Mouse (Mus musculus): Measurements from ENCODE around the gene Eomes. TPM values are rescaled to one million over a fixed set of nuclear protein-coding genes. Genes with fewer than 3 reads are reported as not detected.
A peak's percentile ranks its signal among the peaks of the same experiment; 100 is the strongest.

Gene Eomes
- polyA plus RNA-seq, 1 experiment from 2014 or later = 0.42 TPM

- WGBS = 77% methylated on average over 6 of the region's 6 CpGs
- Histone ChIP-seq H3K27me3 (ENCODE audit: control insufficient read depth, insufficient read depth, low read length) (no peaks in the 10 kb centered on the region), H3K4me2 (ENCODE audit: low read depth, low read length) (no peak overlapping the region), H3K27ac (replicated peaks; ENCODE audit: low read depth, low read length) (no peak overlapping the region), H3K4me1 (ENCODE audit: control insufficient read depth, insufficient read depth, low read length) (no peaks in the 10 kb centered on the region), H3K36me3 (replicated peaks; ENCODE audit: control insufficient read depth, insufficient read depth, low read depth, low read length) (no peaks in the 10 kb centered on the region), H3K9ac (replicated peaks; ENCODE audit: low read length) (no peak overlapping the region), H3K9me3 (replicated peaks; ENCODE audit: control insufficient read depth, low read length) (no peaks in the 10 kb centered on the region), H3K4me3 (ENCODE audit: low read depth, low read length) (no peak overlapping the region)
- DNase-seq (ENCODE audit: low spot score) (no peak), ATAC-seq (replicated peaks; ENCODE audit: insufficient number of reproducible peaks, low FRiP score, low TSS enrichment, low read depth) (no peak)
These were observed 23.0 kb downstream of the Eomes start for GRCm38 (mm10) chr9:118500963-118501362.

DNA sequence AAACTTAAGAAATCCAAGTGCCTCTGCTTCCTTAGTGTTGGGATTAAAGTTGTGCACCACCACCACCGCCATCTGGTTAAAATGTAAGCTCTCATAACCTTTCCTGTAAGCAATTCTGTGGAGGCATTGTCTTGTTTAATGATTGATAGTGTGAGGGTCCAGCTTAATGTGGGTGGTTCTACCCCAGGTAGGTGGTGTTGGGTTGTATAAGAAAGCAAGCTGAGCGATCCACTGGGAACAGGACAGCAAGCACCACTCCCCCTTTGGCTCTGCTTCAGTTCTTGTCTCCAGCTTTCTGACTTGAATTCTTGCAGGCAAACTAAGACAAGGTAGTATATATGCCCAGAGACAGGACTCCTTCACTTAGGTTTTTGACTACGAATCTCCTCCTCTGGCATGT lies 26.6 kb downstream of the Eomes start:
- Histone ChIP-seq H3K4me3 (ENCODE audit: low read depth, low read length) (no peak overlapping the region), H3K9me3 (replicated peaks; ENCODE audit: control insufficient read depth, low read length) (no peaks in the 10 kb centered on the region), H3K36me3 (replicated peaks; ENCODE audit: control insufficient read depth, insufficient read depth, low read depth, low read length) (no peaks in the 10 kb centered on the region), H3K9ac (replicated peaks; ENCODE audit: low read length) (no peak overlapping the region), H3K4me2 (ENCODE audit: low read depth, low read length) (no peak overlapping the region), H3K27ac (replicated peaks; ENCODE audit: low read depth, low read length) (no peak overlapping the region), H3K4me1 (ENCODE audit: control insufficient read depth, insufficient read depth, low read length) (no peaks in the 10 kb centered on the region), H3K27me3 (ENCODE audit: control insufficient read depth, insufficient read depth, low read length) (no peaks in the 10 kb centered on the region)
- ATAC-seq (replicated peaks; ENCODE audit: insufficient number of reproducible peaks, low FRiP score, low TSS enrichment, low read depth) = no peak
- WGBS = 88% methylated on average over 3 of the region's 3 CpGs
- DNase-seq (ENCODE audit: low spot score) = no peak

GRCm38 (mm10) chr9:118506020-118506403 lies 28.0 kb downstream of the Eomes start, which contains the start of gene Golga4:
Golga4 (plus strand) TSS chr9:118506267.
- H3K9ac ChIP-seq (replicated peaks; ENCODE audit: low read length) = peak within 1 kb of the TSS; percentile 91
- H3K9me3 ChIP-seq (replicated peaks; ENCODE audit: control insufficient read depth, low read length) = no peaks in the 10 kb centered on the region
- H3K36me3 ChIP-seq (replicated peaks; ENCODE audit: control insufficient read depth, insufficient read depth, low read depth, low read length) = no peaks in the 10 kb centered on the region
- no peaks in the 10 kb centered on the region for H3K4me1 ChIP-seq (ENCODE audit: control insufficient read depth, insufficient read depth, low read length)
- H3K4me3 ChIP-seq (ENCODE audit: low read depth, low read length) = peak within 1 kb of the TSS; percentile 89
- H3K27me3 ChIP-seq (ENCODE audit: control insufficient read depth, insufficient read depth, low read length) = no peaks in the 10 kb centered on the region
- ATAC-seq (replicated peaks; ENCODE audit: insufficient number of reproducible peaks, low FRiP score, low TSS enrichment, low read depth) (peak; percentile 91), DNase-seq (ENCODE audit: low spot score) (peak; percentile 92)
- H3K27ac ChIP-seq (replicated peaks; ENCODE audit: low read depth, low read length) = 0 out of 2 replicates have a peak within 1 kb of the TSS, but pooled peaks have one; percentile 44
- WGBS = under 1% methylated on average over 33 of the region's 43 CpGs
- peak within 1 kb of the TSS; percentile 93 for H3K4me2 ChIP-seq (ENCODE audit: low read depth, low read length)

GRCm38 (mm10) chr9:118506404-118507231 lies 28.6 kb downstream of the Eomes start:
- peak overlapping the region; percentile 93 for H3K4me2 ChIP-seq (ENCODE audit: low read depth, low read length)
- peak overlapping the region; percentile 89 for H3K4me3 ChIP-seq (ENCODE audit: low read depth, low read length)
- no peaks in the 10 kb centered on the region for H3K36me3 ChIP-seq (replicated peaks; ENCODE audit: control insufficient read depth, insufficient read depth, low read depth, low read length)
- 0 out of 2 replicates have a peak overlapping the region, but pooled peaks have one; percentile 44 for H3K27ac ChIP-seq (replicated peaks; ENCODE audit: low read depth, low read length)
- ATAC-seq (replicated peaks; ENCODE audit: insufficient number of reproducible peaks, low FRiP score, low TSS enrichment, low read depth) (peak; percentile 63), DNase-seq (ENCODE audit: low spot score) (peak; percentile 27)
- WGBS = under 1% methylated on average over 44 of the region's 57 CpGs
- peak overlapping the region; percentile 91 for H3K9ac ChIP-seq (replicated peaks; ENCODE audit: low read length)
- H3K9me3 ChIP-seq (replicated peaks; ENCODE audit: control insufficient read depth, low read length) = no peaks in the 10 kb centered on the region
- no peaks in the 10 kb centered on the region for H3K4me1 ChIP-seq (ENCODE audit: control insufficient read depth, insufficient read depth, low read length)
- no peaks in the 10 kb centered on the region for H3K27me3 ChIP-seq (ENCODE audit: control insufficient read depth, insufficient read depth, low read length)

DNA sequence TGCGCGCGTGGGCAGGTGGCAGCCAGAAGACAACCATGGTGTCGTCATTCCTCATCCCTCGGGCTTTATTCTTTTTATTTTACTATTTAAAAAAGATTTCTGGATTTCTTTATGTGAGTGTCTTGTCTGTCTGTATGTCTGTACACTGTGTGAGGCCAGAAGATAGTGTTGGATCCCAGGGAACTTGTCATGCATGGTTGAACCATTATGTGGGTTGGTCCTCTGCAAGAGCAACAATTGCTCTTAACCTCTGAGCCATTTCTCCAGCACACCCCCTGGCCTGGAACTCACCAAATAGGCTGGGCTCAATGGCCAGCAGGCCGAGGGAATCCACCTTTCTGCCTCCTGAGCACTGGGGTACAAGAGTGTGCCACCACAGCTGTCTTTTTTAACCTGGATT lies 29.5 kb downstream of the Eomes start:
- 79% methylated on average over 6 of the region's 6 CpGs for WGBS
- Histone ChIP-seq H3K27me3 (ENCODE audit: control insufficient read depth, insufficient read depth, low read length) (no peaks in the 10 kb centered on the region), H3K4me3 (ENCODE audit: low read depth, low read length) (no peak overlapping the region; the same call in 1 of the 2 replicates), H3K9me3 (replicated peaks; ENCODE audit: control insufficient read depth, low read length) (no peaks in the 10 kb centered on the region), H3K4me2 (ENCODE audit: low read depth, low read length) (peak overlapping the region; percentile 2; the same call in 1 of the 2 replicates), H3K27ac (replicated peaks; ENCODE audit: low read depth, low read length) (no peak overlapping the region), H3K9ac (replicated peaks; ENCODE audit: low read length) (no peak overlapping the region), H3K36me3 (replicated peaks; ENCODE audit: control insufficient read depth, insufficient read depth, low read depth, low read length) (no peaks in the 10 kb centered on the region), H3K4me1 (ENCODE audit: control insufficient read depth, insufficient read depth, low read length) (no peaks in the 10 kb centered on the region)
- no peak for ATAC-seq (replicated peaks; ENCODE audit: insufficient number of reproducible peaks, low FRiP score, low TSS enrichment, low read depth)
- DNase-seq (ENCODE audit: low spot score) = no peak

GRCm38 (mm10) chr9:118508601-118509000 lies 30.6 kb downstream of the Eomes start:
- H3K9ac ChIP-seq (replicated peaks; ENCODE audit: low read length) = no peak overlapping the region
- H3K4me2 ChIP-seq (ENCODE audit: low read depth, low read length) = no peak overlapping the region
- H3K4me3 ChIP-seq (ENCODE audit: low read depth, low read length) = no peak overlapping the region
- H3K4me1 ChIP-seq (ENCODE audit: control insufficient read depth, insufficient read depth, low read length) = no peaks in the 10 kb centered on the region
- 87% methylated on average over 7 of the region's 7 CpGs for WGBS
- no peaks in the 10 kb centered on the region for H3K9me3 ChIP-seq (replicated peaks; ENCODE audit: control insufficient read depth, low read length)
- ATAC-seq (replicated peaks; ENCODE audit: insufficient number of reproducible peaks, low FRiP score, low TSS enrichment, low read depth) = no peak
- no peak for DNase-seq (ENCODE audit: low spot score)
- H3K27me3 ChIP-seq (ENCODE audit: control insufficient read depth, insufficient read depth, low read length) = no peaks in the 10 kb centered on the region
- H3K36me3 ChIP-seq (replicated peaks; ENCODE audit: control insufficient read depth, insufficient read depth, low read depth, low read length) = no peaks in the 10 kb centered on the region
- no peak overlapping the region for H3K27ac ChIP-seq (replicated peaks; ENCODE audit: low read depth, low read length)

- no peak overlapping the region for H3K4me3 ChIP-seq (ENCODE audit: low read depth, low read length)
- H3K27me3 ChIP-seq (ENCODE audit: control insufficient read depth, insufficient read depth, low read length) = no peaks in the 10 kb centered on the region
- H3K36me3 ChIP-seq (replicated peaks; ENCODE audit: control insufficient read depth, insufficient read depth, low read depth, low read length) = no peaks in the 10 kb centered on the region
- no peak overlapping the region for H3K9ac ChIP-seq (replicated peaks; ENCODE audit: low read length)
- H3K9me3 ChIP-seq (replicated peaks; ENCODE audit: control insufficient read depth, low read length) = no peaks in the 10 kb centered on the region
- ATAC-seq (replicated peaks; ENCODE audit: insufficient number of reproducible peaks, low FRiP score, low TSS enrichment, low read depth) = no peak
- H3K4me1 ChIP-seq (ENCODE audit: control insufficient read depth, insufficient read depth, low read length) = no peaks in the 10 kb centered on the region
- H3K4me2 ChIP-seq (ENCODE audit: low read depth, low read length) = no peak overlapping the region
- peak; percentile 28 for DNase-seq (ENCODE audit: low spot score)
- H3K27ac ChIP-seq (replicated peaks; ENCODE audit: low read depth, low read length) = no peak overlapping the region
- 74% methylated on average over 15 of the region's 15 CpGs for whole genome bisulfite sequencing
These were observed 33.1 kb downstream of the Eomes start for GRCm38 (mm10) chr9:118510941-118511690.

All from embryonic facial prominence, embryonic 11.5 days (tissue).